Mouse (Mus musculus) heart, adult 18-20 months (tissue): ENCODE measurements around the gene Dtx2. TPM values are rescaled to one million over a fixed set of nuclear protein-coding genes. Genes with fewer than 3 reads are reported as not detected.
A peak's percentile ranks its signal among the peaks of the same experiment; 100 is the strongest.
"Not testable (repeated sequence)": the region's sequence is repeated elsewhere in the genome, so short reads cannot be mapped to it uniquely, and the experiment has no call there.

Experiments used
- DNase-seq, 2 experiments: peaks; one replicate each; pipeline ENCODE4 v3.0.0; 2021 to 2022; ENCODE audit warnings: mixed read lengths in 1 of 2
- total RNA-seq, 2 experiments: library from RNA; stranded (reverse); gene quantifications; 2 replicates each; pipeline ENCODE4 v1.2.3; 2021

The Dtx2 gene
- total RNA-seq, 2 experiments from 2014 or later = 6.5 to 8.1 TPM

DNA sequence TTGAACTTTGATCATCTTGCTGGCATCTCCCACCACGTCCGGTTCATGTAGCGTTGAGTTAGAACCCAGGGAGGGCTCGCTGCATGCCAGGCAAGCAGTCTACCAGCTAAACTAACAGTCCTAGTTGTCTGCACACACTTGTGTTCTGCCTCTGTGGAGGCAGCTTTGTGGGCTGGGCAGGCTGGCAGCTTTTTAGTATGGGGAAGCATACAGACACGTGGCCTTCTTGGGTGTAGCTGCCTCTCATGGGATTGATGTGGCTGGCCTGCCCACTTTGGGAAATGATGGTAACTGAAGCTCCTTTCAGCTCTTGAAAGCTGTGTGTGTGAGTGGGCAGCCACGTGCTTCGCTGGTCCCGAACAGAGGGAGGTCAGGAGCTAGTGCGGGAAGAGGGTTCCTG, 32.3 kb downstream of the Dtx2 start:
- DNase-seq = no peak

- DNase-seq = no peak
Observed at GRCm38 (mm10) chr5:136027612-136028311, 33.2 kb downstream of the Dtx2 start.

DNA sequence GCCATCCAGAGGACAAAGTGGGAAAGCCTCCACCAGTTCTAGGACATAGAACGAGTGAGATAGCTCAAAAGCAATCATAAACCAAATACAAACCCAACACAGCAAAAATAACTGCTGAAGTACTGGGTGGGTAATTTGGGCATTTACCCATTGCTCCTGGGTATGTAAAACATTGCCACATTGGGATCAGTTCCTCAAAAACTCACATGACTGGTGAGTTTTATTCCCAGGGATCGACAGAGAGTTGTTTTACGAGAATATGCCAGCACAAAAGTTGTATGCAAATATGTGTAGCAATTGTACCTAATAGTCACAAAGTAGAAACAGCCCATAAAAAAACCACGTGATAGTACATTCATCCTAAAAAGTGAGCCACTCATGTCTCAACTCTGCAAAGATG, 40.3 kb downstream of the Dtx2 start:
- no peak for DNase-seq

DNA sequence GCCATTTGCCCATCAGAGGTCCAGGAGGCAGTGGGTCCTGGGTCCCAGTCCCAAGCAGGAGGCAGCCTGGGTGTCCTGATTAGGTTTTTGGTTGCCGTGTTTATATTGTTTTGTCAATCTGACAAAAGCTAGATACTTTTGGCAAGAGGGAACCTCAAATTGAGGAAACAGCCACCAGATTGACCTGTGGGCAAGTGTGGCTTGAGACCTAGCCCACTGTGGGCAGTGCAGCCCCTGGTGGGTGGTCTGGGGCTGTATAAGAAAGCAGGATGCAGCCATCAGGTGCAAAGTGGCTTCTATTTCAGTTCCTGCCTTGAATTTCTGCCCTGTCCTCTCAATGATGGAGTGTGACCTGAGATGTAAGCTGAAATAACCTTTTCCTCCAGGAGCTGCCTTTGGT, 40.7 kb downstream of the Dtx2 start:
- DNase-seq = no peak

DNA sequence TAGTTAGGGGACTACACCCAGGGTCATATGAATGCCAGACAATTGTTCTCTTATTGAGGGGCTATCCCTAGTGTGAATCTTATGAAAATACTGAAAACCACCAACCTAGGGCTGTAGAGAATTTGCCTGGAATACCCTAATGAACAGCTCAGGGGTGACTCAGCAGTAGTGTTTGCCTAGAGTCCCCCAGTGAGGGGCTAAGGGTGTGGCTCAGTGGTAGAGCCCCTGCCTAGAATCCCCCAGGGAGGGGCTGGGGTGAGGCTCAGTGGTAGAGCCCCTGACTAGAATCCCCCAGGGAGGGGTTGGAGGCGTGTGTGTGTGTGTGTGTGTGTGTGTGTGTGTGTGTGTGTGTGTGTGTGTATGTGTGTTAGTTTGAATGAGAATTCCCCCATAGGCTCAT, 42.1 kb downstream of the Dtx2 start:
- no peak for DNase-seq

GRCm38 (mm10) chr5:136038258-136039214, 43.9 kb downstream of the Dtx2 start, which contains the start of gene Upk3b:
Gene Upk3b, plus strand, starts transcription at chr5:136038496.
- DNase-seq = peak in 1 of 2 experiments; percentile 45

- DNase-seq = no peak
Observed at GRCm38 (mm10) chr5:136040210-136040609, 45.6 kb downstream of the Dtx2 start.

GRCm38 (mm10) chr5:136041260-136041659, 46.7 kb downstream of the Dtx2 start:
- no peak for DNase-seq

DNA sequence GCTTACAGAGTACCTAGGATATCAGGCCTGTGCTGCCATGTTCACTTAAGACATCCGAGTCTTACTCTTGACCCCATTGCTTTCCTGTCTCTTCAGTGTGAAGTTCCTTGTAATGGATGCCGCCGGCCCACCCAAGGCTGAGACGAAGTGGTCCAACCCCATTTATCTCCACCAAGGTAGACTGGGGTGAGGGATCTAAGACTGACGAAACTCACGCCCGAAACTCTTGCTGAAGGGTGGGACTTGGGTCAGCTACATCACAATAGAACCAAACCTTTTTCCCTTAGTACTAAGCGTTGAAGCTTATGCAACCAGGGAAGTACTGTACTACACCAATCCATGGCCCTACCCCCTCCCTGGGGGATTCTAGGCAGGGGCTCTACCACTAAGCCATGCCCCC, 47.1 kb downstream of the Dtx2 start:
- no peak for DNase-seq

DNA sequence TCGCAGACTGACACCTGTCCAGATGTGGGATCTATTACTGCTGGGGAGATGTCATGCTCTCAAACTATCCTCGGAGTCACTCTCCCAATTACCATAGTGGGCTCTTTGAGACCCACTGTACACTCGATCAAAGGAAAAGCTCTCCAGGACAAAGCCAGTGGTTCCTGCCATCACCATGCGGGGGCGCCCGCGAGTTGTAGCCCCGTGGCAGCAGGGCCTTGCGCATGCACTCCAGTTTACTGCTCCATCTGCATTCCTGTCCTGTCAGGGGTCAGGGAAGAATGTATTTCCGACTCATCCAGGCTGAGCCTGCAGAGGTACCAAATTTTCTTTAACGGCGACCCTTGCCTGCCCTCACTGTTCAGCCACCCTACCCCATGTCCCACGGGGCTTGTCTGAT, 50.3 kb downstream of the Dtx2 start:
- no peak for DNase-seq

- DNase-seq = no peak
Observed at GRCm38 (mm10) chr5:136045408-136045807, 50.8 kb downstream of the Dtx2 start.

GRCm38 (mm10) chr5:136045987-136046386, 51.4 kb downstream of the Dtx2 start:
- DNase-seq = peak; percentile 75 to 93

DNA sequence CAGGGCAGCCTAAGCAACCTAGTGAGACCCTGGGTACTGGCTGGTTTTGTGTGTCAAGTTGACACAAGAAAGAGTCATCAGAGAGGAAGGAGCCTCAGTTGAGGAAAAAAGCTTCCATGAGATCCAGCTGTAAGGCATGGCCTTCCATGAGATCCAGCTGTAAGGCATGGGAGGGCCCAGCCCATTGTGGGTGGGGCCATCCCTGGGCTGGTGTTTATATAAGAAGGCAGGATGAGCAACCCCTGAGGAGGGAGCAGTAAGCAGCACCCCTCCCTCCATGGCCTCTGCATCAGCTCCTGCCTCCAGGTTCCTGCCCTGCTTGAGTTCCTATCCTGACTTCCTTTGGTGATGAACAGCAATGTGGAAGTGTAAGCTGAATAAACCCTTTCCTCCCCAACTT, 53.9 kb downstream of the Dtx2 start:
- DNase-seq = not testable (repeated sequence)

- no peak for DNase-seq
Observed at GRCm38 (mm10) chr5:136049926-136050325, 55.3 kb downstream of the Dtx2 start.

DNA sequence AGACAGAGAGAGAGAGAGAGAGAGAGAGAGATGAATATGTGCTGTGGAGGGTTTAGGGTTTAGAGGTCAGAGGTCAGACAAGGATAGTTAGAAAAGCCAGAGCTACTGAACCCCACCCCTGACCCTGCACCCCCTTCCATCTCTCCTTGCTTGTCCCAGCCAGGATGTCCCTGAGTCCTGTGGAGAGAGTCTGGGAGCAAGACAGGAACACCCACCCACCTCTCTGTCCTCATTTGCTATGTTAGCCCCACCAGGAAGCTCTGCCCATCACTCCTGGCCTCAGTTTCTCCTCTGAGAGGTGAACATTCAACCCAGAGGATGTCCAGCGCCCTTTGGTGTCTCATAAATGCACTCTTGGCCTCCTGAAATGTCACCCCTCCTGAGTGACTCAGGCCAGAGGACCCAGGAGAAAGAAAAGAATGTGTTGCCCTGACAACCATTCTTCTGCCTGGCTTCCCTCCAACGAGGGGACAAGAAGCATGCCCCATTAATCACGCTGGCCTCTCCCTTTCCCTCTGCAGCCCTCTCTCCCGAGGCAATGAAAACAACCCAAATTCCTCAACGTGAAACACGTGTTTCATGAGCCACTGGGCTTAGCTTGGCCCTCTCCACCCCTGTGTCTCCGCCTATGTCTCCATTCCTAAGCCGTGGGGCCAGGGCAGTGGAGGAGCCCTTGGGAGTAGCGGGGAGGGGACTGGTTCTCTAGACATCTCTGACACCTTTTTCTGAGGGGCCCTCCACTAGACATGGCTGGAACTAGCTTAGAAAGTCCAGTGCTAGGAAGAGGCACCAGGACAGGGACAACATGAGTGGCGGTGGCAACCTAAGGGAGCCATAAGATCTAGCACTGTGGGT, 56.9 kb downstream of the Dtx2 start:
- peak; percentile 31 to 63 for DNase-seq

- DNase-seq = no peak
Observed at GRCm38 (mm10) chr5:136052861-136053655, 58.5 kb downstream of the Dtx2 start.

DNA sequence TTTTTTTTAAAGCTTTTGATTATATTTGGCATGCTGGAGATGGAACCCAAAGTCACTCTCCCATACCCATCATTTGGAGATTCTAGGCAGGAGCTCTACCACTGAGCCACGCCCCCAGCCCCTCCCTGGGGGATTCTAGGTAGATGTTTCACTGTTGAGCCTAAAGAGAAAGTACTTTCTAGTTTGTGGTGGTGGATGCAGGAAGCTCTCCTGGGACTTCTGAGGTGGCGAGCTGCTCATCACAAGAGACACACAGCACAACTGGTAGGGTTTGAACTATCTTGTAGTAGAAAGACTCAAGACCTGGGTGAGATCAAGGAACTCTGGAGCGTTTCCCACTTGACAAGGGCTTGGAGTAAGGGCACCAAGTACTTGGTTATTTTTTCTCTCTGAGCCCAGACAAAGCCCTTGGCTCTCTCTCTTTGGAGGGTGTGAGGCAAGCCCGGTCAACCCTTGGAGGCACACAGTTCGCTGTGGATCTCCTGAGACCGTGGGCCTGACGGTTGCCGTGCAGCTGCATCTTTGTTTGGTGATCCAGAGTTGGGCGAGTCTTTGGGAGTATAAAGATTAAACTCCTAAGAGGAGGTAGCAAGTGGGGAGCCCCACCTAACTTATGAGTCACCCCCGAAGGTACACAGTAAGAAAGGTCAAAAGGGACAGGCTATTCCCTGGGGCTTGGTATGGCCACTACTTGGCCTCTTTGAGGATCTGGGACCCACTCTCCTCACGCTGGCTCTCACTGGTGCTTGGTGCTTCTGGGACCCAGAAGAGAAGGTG, 59.9 kb downstream of the Dtx2 start, which contains the start of gene Upk3bl:
Upk3bl (plus strand) TSS at position 192 of the 777 bp plus-strand sequence.
- no peak for DNase-seq

GRCm38 (mm10) chr5:136056062-136056461, 61.5 kb downstream of the Dtx2 start:
- no peak for DNase-seq

DNA sequence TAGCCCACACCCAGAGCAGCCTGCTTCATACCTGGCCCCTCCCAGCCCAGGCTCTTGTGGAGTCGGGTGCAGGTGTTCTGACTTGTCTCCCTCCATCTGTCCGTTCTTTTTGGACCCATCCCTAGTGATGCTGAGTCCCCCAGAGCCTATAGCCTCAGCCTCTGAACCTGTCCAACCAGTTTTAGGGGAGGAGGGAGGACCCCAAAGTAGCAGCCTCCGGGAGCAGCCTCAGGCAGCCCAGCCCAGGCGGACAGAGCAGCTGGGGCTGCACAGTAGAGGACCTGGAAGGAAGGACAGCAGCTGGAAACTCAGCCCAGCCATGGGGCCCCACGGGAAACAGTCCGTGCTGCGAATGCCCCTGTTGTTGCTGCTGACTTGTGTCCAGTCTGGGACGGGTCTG, 62.5 kb downstream of the Dtx2 start:
- no peak for DNase-seq

DNA sequence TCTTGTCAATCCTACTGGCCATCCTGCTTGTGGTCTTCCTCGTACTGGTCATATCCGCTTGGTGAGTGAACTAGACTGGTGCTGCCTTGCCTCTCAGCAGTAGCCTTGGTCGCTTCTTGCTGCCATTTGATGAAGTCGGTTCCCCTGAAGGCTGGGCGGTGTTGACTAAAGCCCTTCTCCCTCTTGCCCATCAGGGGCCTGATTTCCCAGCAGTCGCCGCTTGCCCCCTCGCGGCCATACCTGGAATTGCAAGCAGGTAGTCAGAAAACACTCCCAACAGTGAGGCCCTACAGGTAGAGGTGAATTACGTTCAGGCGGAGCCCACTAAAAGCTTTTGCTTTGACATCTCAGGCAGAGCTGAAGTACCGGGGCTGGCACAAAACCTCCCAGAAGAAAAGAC, 67.0 kb downstream of the Dtx2 start:
- peak; percentile 71 to 89 for DNase-seq

DNA sequence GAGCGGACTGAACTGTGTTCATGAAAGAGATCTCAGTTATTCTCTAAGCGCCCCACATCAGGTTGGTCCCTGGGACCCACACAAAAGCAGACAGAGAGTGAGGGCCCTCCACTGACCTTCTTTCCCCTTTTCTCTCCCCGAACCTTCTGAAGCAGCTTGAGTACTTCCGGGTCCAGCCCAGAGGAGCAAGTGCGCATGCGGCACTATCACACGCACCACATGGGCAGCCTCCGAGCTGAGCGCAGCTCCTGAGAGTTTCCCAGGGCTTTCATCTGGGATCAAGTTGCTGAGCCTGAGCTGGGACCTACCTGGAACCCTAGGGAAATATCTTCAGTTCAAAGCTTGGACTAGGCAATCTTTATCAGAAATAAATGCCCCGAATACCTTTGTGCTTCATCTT, 69.3 kb downstream of the Dtx2 start:
- no peak for DNase-seq
